Mouse (Mus musculus) limb, embryonic 13.5 days (tissue): Measurements from ENCODE around the gene Lrrd1. TPM values are rescaled to one million over a fixed set of nuclear protein-coding genes. Genes with fewer than 3 reads are reported as not detected.
"Not testable (repeated sequence)": the region's sequence is repeated elsewhere in the genome, so short reads cannot be mapped to it uniquely, and the experiment has no call there.

Source experiments
- ATAC-seq: fragments of 200-750 bp; cut with Nextera tagmentation; 2 replicates; pipeline ENCODE4 v1.8.0; 2017; ENCODE audit warnings: low read depth, moderate number of reproducible peaks, moderate TSS enrichment; ENCODE audit not compliant: low FRiP score
- H3K27ac ChIP-seq: fragments of 300-500 bp; sonication (generic); 2 replicates; pipeline ENCODE4 v1.5.1; 2015; ENCODE audit warnings: inconsistent platforms, mild to moderate bottlenecking, moderate library complexity
- H3K27me3 ChIP-seq: fragments of 300-500 bp; sonication (generic); 2 replicates; pipeline ENCODE4 v1.6.1; 2015; ENCODE audit warnings: mild to moderate bottlenecking, inconsistent platforms
- H3K36me3 ChIP-seq: fragments of 300-500 bp; sonication (generic); 2 replicates; pipeline ENCODE4 v1.6.1; 2015; ENCODE audit warnings: inconsistent platforms, mild to moderate bottlenecking, moderate library complexity
- H3K4me1 ChIP-seq: fragments of 300-500 bp; sonication (generic); 2 replicates; pipeline ENCODE4 v1.6.1; 2015; ENCODE audit warnings: inconsistent platforms
- H3K4me2 ChIP-seq: fragments of 300-500 bp; sonication (generic); replicated peaks from 2 replicates; pipeline ENCODE4 v1.6.1; 2015; ENCODE audit warnings: inconsistent platforms, mild to moderate bottlenecking, moderate library complexity
- H3K4me3 ChIP-seq: fragments of 300-500 bp; sonication (generic); 2 replicates; pipeline ENCODE4 v1.5.1; 2015; ENCODE audit warnings: moderate library complexity, mild to moderate bottlenecking, inconsistent platforms
- H3K9ac ChIP-seq: fragments of 300-500 bp; sonication (generic); 2 replicates; pipeline ENCODE4 v1.6.1; 2015; ENCODE audit warnings: mild to moderate bottlenecking, inconsistent platforms
- H3K9me3 ChIP-seq: fragments of 300-500 bp; sonication (generic); 2 replicates; pipeline ENCODE4 v1.6.1; 2016; ENCODE audit warnings: inconsistent platforms
- whole genome bisulfite sequencing: fragments of 180-500 bp; shearing (Covaris S2); methylation state at CpG from one replicate; pipeline ENCODE4 v1.1.7; 2015; 5-methylcytosine and 5-hydroxymethylcytosine counted together
- polyA plus RNA-seq: library from polyadenylated mRNA; unstranded; fragments of >200 nt; fragmentation: Nextera tagmentation; extraction: Ambion mirVana; gene quantifications from 2 replicates; pipeline ENCODE4 v1.2.1, GENCODE M21; 2015

Gene Lrrd1
- 0.06 and 0.10 TPM in 2 replicates for polyA plus RNA-seq

- Histone ChIP-seq H3K36me3 (peaks cover 13% of the 10 kb centered on the region), H3K9ac (peak within 1 kb of the TSS; percentile 62; the same call in 1 of the 2 replicates), H3K4me1 (peaks cover 5% of the 10 kb centered on the region; the same call in 1 of the 2 replicates), H3K27me3 (peaks cover 3% of the 10 kb centered on the region; the same call in 1 of the 2 replicates), H3K4me2 (peak within 1 kb of the TSS; percentile 80), H3K9me3 (no peaks in the 10 kb centered on the region), H3K27ac (no peak within 1 kb of the TSS), H3K4me3 (peak within 1 kb of the TSS; percentile 44)
- WGBS, result 6% methylated on average over 24 of the region's 24 CpGs
- peak; percentile 28; the same call in 1 of the 2 replicates for ATAC-seq
Measured at GRCm38 (mm10) chr5:3845026-3845425, at the start of gene Lrrd1. TSS of gene Lrrd1 (plus strand) at chr5:3845173.

DNA sequence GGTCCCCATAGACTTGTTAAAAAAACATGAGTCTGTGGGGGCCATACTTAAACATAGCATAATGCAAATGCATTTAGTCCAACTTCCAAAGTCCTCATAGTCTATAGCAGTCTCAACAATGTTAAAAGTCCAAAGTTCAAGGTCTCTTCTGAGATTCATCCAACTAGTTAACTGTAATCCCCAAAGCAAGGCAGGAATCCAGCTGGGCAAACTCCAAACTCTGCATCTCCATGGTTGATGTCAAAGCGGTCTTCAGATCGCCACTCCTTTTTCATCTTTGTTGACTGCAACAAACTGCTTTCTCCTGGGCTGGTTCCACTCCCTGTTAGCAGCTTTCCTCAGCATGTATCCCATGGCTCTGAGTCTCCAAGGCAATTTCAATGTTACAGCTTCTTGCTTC lies 47.9 kb upstream of the Lrrd1 start:
- H3K27me3 ChIP-seq, ATAC-seq, H3K36me3 ChIP-seq, H3K9ac ChIP-seq, H3K4me2 ChIP-seq, H3K27ac ChIP-seq, H3K4me3 ChIP-seq, H3K9me3 ChIP-seq: not testable (repeated sequence)
- H3K4me1 ChIP-seq, result peaks cover 11% of the 10 kb centered on the region
- 94% methylated on average over 2 of the region's 2 CpGs for whole genome bisulfite sequencing

GRCm38 (mm10) chr5:3798656-3799055 lies 46.3 kb upstream of the Lrrd1 start:
- not testable (repeated sequence) for ATAC-seq, H3K27me3 ChIP-seq, H3K9me3 ChIP-seq, H3K4me3 ChIP-seq, H3K36me3 ChIP-seq, H3K27ac ChIP-seq, H3K4me2 ChIP-seq, H3K9ac ChIP-seq
- H3K4me1 ChIP-seq, result peaks cover 11% of the 10 kb centered on the region

- H3K27me3 ChIP-seq, result no peaks in the 10 kb centered on the region
- WGBS, result 81% methylated on average over 1 of the region's 1 CpGs
- ATAC-seq, result no peak
- H3K36me3 ChIP-seq, result no peaks in the 10 kb centered on the region
- peaks cover 17% of the 10 kb centered on the region for H3K4me1 ChIP-seq
- H3K4me3 ChIP-seq, result no peak overlapping the region
- no peak overlapping the region for H3K9ac ChIP-seq
- H3K4me2 ChIP-seq, result no peak overlapping the region
- no peak overlapping the region for H3K27ac ChIP-seq
- no peaks in the 10 kb centered on the region for H3K9me3 ChIP-seq
Measured at GRCm38 (mm10) chr5:3800041-3800440, 44.9 kb upstream of the Lrrd1 start.

DNA sequence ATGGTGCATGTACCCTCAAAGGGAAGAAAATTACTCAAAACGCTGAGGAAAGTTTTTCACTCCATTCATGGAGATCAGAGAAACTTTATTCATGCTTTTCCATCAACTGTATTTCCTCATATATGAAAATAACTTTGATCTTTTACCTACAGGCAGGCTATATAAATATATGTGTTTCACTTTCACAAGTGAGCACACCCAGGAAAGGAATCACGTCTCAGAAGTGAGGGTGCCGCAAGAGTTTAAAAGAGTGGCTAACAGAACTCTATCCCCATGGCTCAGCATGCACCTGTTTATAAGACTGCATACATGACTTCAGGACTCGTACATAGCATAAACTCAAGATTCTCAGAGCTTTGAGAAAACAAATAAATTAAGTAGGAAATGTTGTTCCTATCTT lies 44.1 kb upstream of the Lrrd1 start:
- Histone ChIP-seq H3K4me1 (peaks cover 17% of the 10 kb centered on the region), H3K27me3 (no peaks in the 10 kb centered on the region), H3K27ac (no peak overlapping the region), H3K4me3 (no peak overlapping the region), H3K9ac (no peak overlapping the region), H3K36me3 (no peaks in the 10 kb centered on the region), H3K4me2 (peak overlapping the region; percentile 38), H3K9me3 (no peaks in the 10 kb centered on the region)
- WGBS, result 74% methylated on average over 4 of the region's 4 CpGs
- ATAC-seq, result no peak

GRCm38 (mm10) chr5:3801672-3802432 lies 43.1 kb upstream of the Lrrd1 start:
- Histone ChIP-seq H3K4me2 (peak overlapping the region; percentile 89), H3K4me1 (peaks cover 17% of the 10 kb centered on the region), H3K27me3 (no peaks in the 10 kb centered on the region), H3K27ac (peak overlapping the region; percentile 84; the same call in 1 of the 2 replicates), H3K9me3 (no peaks in the 10 kb centered on the region), H3K9ac (peak overlapping the region; percentile 89), H3K4me3 (peak overlapping the region; percentile 84), H3K36me3 (no peaks in the 10 kb centered on the region)
- 4% methylated on average over 18 of the region's 18 CpGs for WGBS
- ATAC-seq, result no peak; the same call in 1 of the 2 replicates

DNA sequence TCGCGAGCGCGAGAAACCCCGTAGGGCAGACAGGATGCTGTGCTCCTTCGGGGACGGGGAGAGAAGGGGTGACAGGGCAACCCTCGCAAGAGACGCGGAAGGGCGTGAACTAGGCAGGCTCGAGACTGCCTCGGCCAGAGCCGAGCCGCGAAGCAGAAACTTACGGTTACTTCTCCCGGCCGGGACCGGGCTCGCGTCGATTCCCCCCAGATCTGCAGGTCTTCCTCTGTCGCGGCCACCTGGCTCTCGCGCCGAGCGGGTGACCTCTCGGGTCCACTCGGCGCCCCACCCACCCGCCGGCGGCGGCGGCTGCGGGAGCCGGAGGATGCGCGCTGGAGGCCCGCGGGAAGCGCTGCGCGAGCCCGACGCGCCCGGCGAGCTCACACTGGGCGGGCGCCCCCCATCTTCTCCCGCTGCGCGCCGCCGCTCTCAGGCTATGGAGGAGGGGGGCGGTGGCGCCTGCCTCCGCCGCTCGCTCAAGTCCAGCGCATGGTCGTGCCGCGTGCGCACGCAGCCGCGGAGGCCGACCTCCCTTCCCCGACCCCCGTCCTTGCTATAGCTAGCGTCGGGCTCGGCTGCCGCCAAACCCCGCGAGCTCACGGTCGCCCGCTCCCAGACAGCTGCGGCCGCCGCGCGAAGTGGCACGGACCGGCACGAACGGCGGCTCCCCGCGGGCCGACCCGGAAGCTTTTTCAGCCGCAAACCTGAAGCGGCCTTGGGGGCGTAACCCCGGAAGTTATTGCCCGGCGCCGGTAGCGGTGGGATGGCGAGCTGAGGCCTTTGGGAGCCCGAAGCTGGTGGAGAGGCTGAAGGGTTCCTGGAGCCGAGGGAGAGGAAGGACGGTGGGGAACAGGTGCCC lies 42.3 kb upstream of the Lrrd1 start, which contains the start of the genes Ankib1 and Krit1:
Ankib1 (minus strand) TSS at position 493 of the 859 bp plus-strand sequence.
Krit1 (plus strand) TSS at position 752 of the 859 bp plus-strand sequence.
- H3K4me1 ChIP-seq, result peaks cover 17% of the 10 kb centered on the region
- no peaks in the 10 kb centered on the region for H3K27me3 ChIP-seq
- H3K4me2 ChIP-seq, result peak within 1 kb of the TSS; percentile 89
- H3K4me3 ChIP-seq, result peak within 1 kb of the TSS; percentile 84
- H3K27ac ChIP-seq, result peak within 1 kb of the TSS; percentile 84
- peaks cover 3% of the 10 kb centered on the region; the same call in 1 of the 2 replicates for H3K36me3 ChIP-seq
- peak within 1 kb of the TSS; percentile 89 for H3K9ac ChIP-seq
- WGBS, result under 1% methylated on average over 99 of the region's 109 CpGs
- ATAC-seq, result peak; percentile 96
- no peaks in the 10 kb centered on the region for H3K9me3 ChIP-seq

- WGBS, result under 1% methylated on average over 36 of the region's 36 CpGs
- peaks cover 17% of the 10 kb centered on the region for H3K4me1 ChIP-seq
Measured at GRCm38 (mm10) chr5:3803292-3804165, 41.4 kb upstream of the Lrrd1 start.

GRCm38 (mm10) chr5:3808472-3808871 lies 36.5 kb upstream of the Lrrd1 start:
- Histone ChIP-seq H3K27ac (no peak overlapping the region), H3K27me3 (no peaks in the 10 kb centered on the region), H3K36me3 (peaks cover 19% of the 10 kb centered on the region), H3K4me2 (no peak overlapping the region), H3K4me3 (no peak overlapping the region), H3K9ac (no peak overlapping the region), H3K9me3 (no peaks in the 10 kb centered on the region), H3K4me1 (peaks cover 6% of the 10 kb centered on the region)
- no peak for ATAC-seq
- 92% methylated on average over 1 of the region's 1 CpGs for WGBS

More at GRCm38 (mm10) chr5:3803292-3804165, 41.4 kb upstream of the Lrrd1 start:
- Histone ChIP-seq H3K27ac (peak overlapping the region; percentile 84), H3K4me3 (peak overlapping the region; percentile 84), H3K36me3 (peaks cover 3% of the 10 kb centered on the region; the same call in 1 of the 2 replicates), H3K4me2 (peak overlapping the region; percentile 89), H3K9me3 (no peaks in the 10 kb centered on the region), H3K27me3 (no peaks in the 10 kb centered on the region), H3K9ac (peak overlapping the region; percentile 89)
- peak; percentile 79 for ATAC-seq

DNA sequence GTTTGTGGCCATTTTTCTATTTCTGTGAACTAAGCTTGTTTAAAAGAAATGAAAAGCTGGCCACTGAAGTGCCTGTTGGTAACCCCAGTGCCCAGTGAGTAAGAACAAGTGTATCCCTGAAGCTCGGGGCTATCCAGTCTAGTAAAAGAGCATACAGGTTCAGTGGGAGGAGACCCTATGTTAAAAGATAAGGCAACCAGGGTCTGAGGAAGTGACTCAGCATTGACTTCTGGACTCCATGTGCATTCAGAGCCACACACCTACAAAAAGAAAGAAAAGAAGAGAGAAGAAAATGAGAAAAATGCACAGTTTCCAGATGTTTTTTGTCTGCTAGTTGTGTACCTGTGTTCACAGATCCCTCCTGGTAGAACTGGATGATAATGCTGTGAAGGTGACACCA lies 10.9 kb upstream of the Lrrd1 start:
- Histone ChIP-seq H3K4me3 (no peak overlapping the region), H3K27ac (no peak overlapping the region), H3K27me3 (no peaks in the 10 kb centered on the region), H3K9me3 (0 out of 2 replicates have a peak, but pooled peaks cover 5% of the 10 kb centered on the region), H3K4me2 (no peak overlapping the region), H3K36me3 (peaks cover 47% of the 10 kb centered on the region), H3K4me1 (no peaks in the 10 kb centered on the region), H3K9ac (no peak overlapping the region)
- WGBS, result 81% methylated on average over 1 of the region's 1 CpGs
- ATAC-seq, result no peak

GRCm38 (mm10) chr5:3870161-3870560 lies 25.2 kb downstream of the Lrrd1 start:
- no peak overlapping the region for H3K9ac ChIP-seq
- H3K4me1 ChIP-seq, result no peaks in the 10 kb centered on the region
- H3K27ac ChIP-seq, result no peak overlapping the region
- ATAC-seq, result no peak
- H3K27me3 ChIP-seq, result no peaks in the 10 kb centered on the region
- 67% methylated on average over 4 of the region's 4 CpGs for WGBS
- H3K4me2 ChIP-seq, result no peak overlapping the region
- no peaks in the 10 kb centered on the region for H3K36me3 ChIP-seq
- no peaks in the 10 kb centered on the region for H3K9me3 ChIP-seq
- no peak overlapping the region for H3K4me3 ChIP-seq
